Mouse (Mus musculus): ENCODE results near the gene Ube2ql1. TPM values are rescaled to one million over a fixed set of nuclear protein-coding genes. Genes with fewer than 3 reads are reported as not detected.

Ube2ql1 gene
- total RNA-seq (2023) = not detected in 2 replicates

DNA sequence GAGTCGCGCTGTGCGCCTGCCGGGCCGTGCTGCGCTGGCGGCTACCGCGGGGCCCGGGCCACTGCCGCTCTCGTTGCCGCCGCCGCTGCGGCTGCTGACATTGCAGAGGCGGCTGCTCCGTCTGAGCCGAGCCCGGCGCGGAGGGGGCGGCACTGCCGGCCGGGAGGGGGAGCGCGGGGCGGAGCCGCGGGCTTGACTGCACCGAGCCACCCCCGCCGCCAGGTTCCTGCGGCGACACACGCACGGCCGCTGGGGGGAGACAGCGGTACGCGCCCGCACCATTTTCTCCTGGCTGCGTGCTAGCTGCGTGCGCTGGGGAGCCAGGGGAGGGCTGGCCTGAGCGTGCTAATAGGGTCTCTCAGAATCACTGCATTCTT, at the start of gene Ube2ql1:
TSS of gene Ube2ql1 (minus strand) at position 131 of the 377 bp plus-strand sequence.

Other genes starting within 250 kb of the Ube2ql1 start
- gene Nsun2, start 206.1 kb downstream of the Ube2ql1 start, total RNA-seq (2023) = 22.3 and 33.3 TPM in 2 replicates
- gene Tent4a, start 205.3 kb downstream of the Ube2ql1 start, total RNA-seq (2023) = 10.6 and 12.8 TPM in 2 replicates
- gene Srd5a1, start 128.4 kb downstream of the Ube2ql1 start, total RNA-seq (2023) = 0.41 and 2.4 TPM in 2 replicates
- gene Med10, start 62.5 kb upstream of the Ube2ql1 start, total RNA-seq (2023) = 41.8 and 43.1 TPM in 2 replicates

All from neutrophil, adult 65 days (primary cell).